Mouse (Mus musculus) adrenal gland, adult 18-20 months (tissue): ENCODE results near the gene Cyp21a1. TPM values are rescaled to one million over a fixed set of nuclear protein-coding genes. Genes with fewer than 3 reads are reported as not detected.
A peak's percentile ranks its signal among the peaks of the same experiment; 100 is the strongest.

Source experiments
- DNase-seq, 2 experiments: peaks; one replicate each; pipeline ENCODE4 v3.0.0; 2021 to 2022; ENCODE audit warnings: low spot score in 2 of 2
- microRNA-seq, 2 experiments: library from miRNA; unstranded; fragments of <30 nt; microRNA quantifications; one replicate each; pipeline ENCODE4 v1.2.0; 2021; ENCODE audit warnings: borderline number of aligned reads in 2 of 2
- total RNA-seq, 2 experiments: library from RNA; stranded (reverse); gene quantifications; 1 replicate in 1 of 2; 2 replicates in 1 of 2; pipeline ENCODE4 v1.2.3; 2021

The Cyp21a1 gene
- total RNA-seq, 2 experiments from 2014 or later: 3,976 to 16,190 TPM

GRCm38 (mm10) chr17:34807176-34807575 is 2.8 kb upstream of the Cyp21a1 start:
- no peak for DNase-seq

GRCm38 (mm10) chr17:34804871-34805562 is 656 bp upstream of the Cyp21a1 start:
- peak in 1 of 2 experiments; percentile 24 for DNase-seq

GRCm38 (mm10) chr17:34803367-34803766 is 994 bp downstream of the Cyp21a1 start:
- peak in 1 of 2 experiments; percentile 34 for DNase-seq

GRCm38 (mm10) chr17:34802756-34803155 is 1.6 kb downstream of the Cyp21a1 start:
- peak in 1 of 2 experiments; percentile 32 for DNase-seq

- DNase-seq: peak; percentile 23 to 31
Observed at GRCm38 (mm10) chr17:34800781-34801305, 3.5 kb downstream of the Cyp21a1 start.

- peak; percentile 17 to 28 for DNase-seq
Observed at GRCm38 (mm10) chr17:34799531-34799925, 4.8 kb downstream of the Cyp21a1 start.

- DNase-seq: peak in 1 of 2 experiments; percentile 24
Observed at GRCm38 (mm10) chr17:34798866-34799530, 5.4 kb downstream of the Cyp21a1 start.

- DNase-seq: peak in 1 of 2 experiments; percentile 28
Observed at GRCm38 (mm10) chr17:34798071-34798470, 6.3 kb downstream of the Cyp21a1 start.

GRCm38 (mm10) chr17:34797211-34797995 is 7.0 kb downstream of the Cyp21a1 start:
- peak in 1 of 2 experiments; percentile 41 for DNase-seq

GRCm38 (mm10) chr17:34796311-34797140 is 7.8 kb downstream of the Cyp21a1 start:
- DNase-seq: peak; percentile 30 to 37

GRCm38 (mm10) chr17:34795633-34796032 is 8.7 kb downstream of the Cyp21a1 start:
- peak; percentile 81 to 82 for DNase-seq

GRCm38 (mm10) chr17:34795016-34795415 is 9.3 kb downstream of the Cyp21a1 start:
- DNase-seq: peak in 1 of 2 experiments; percentile 16

- no peak for DNase-seq
Observed at GRCm38 (mm10) chr17:34777680-34778325, 26.6 kb downstream of the Cyp21a1 start.

GRCm38 (mm10) chr17:34761471-34761870 is 42.9 kb downstream of the Cyp21a1 start:
- DNase-seq: no peak

Small RNA genes lying within 50 kb of the gene (microRNA-seq; reads per million reads assigned to microRNA genes)
- gene Gm27471 (0 reads per million in 2 experiments), gene Mir6970 (0.95 to 1.8 reads per million in 2 experiments), gene Mir6971 (1.2 to 3.3 reads per million in 2 experiments)

Other genes starting within 250 kb of the Cyp21a1 start
- 10 to 100 TPM; 26.2 to 31.5 TPM for gene Notch4, start 240.3 kb downstream of the Cyp21a1 start, total RNA-seq
- 1 to 10 TPM; 4.8 to 7.3 TPM for gene Gpsm3, start 214.8 kb downstream of the Cyp21a1 start, total RNA-seq
- gene Pbx2, start 213.3 kb downstream of the Cyp21a1 start, total RNA-seq: 10 to 100 TPM; 32.4 to 40.9 TPM
- under 1 TPM; 0.73 to 0.86 TPM for gene Ager, start 206.7 kb downstream of the Cyp21a1 start, total RNA-seq
- gene Rnf5, start 200.9 kb downstream of the Cyp21a1 start, total RNA-seq: 10 to 100 TPM; 71.8 to 86.7 TPM
- 100 to 1,000 TPM; 106 to 112 TPM for gene Agpat1, start 200.3 kb downstream of the Cyp21a1 start, total RNA-seq
- 1 to 10 TPM; 1.9 to 3.9 TPM for gene Egfl8, start 188.6 kb downstream of the Cyp21a1 start, total RNA-seq
- gene Ppt2, start 176.1 kb downstream of the Cyp21a1 start, total RNA-seq: 10 to 100 TPM; 56.9 to 71.5 TPM
- gene Prrt1, start 175.0 kb downstream of the Cyp21a1 start, total RNA-seq: 10 to 100 TPM; 10.4 to 17.9 TPM
- 10 to 100 TPM; 12.8 to 17.5 TPM for gene Fkbpl, start 159.8 kb downstream of the Cyp21a1 start, total RNA-seq
- gene Atf6b, start 157.4 kb downstream of the Cyp21a1 start, total RNA-seq: 10 to 100 TPM; 46.5 to 48.6 TPM
- 10 to 100 TPM; 19.8 to 25.2 TPM for gene Tnxb, start 134.0 kb downstream of the Cyp21a1 start, total RNA-seq
- gene C4b, start 60.7 kb downstream of the Cyp21a1 start, total RNA-seq: 100 to 1,000 TPM in 1 of 2 experiments, 10 to 100 TPM in 1; 99.1 to 174 TPM
- 10 to 100 TPM; 54.2 to 62.5 TPM for gene Stk19, start 32.4 kb upstream of the Cyp21a1 start, total RNA-seq
- 10 to 100 TPM; 75.5 to 82.1 TPM for gene Dxo, start 32.5 kb upstream of the Cyp21a1 start, total RNA-seq
- gene Skiv2l, start 45.6 kb upstream of the Cyp21a1 start, total RNA-seq: 10 to 100 TPM; 60.8 to 65.9 TPM
- gene Nelfe, start 45.8 kb upstream of the Cyp21a1 start, total RNA-seq: 10 to 100 TPM; 46.1 to 54.5 TPM
- 10 to 100 TPM; 14.6 to 38.9 TPM for gene Cfb, start 58.0 kb upstream of the Cyp21a1 start, total RNA-seq
- gene Zbtb12, start 74.9 kb upstream of the Cyp21a1 start, total RNA-seq: 10 to 100 TPM in 1 of 2 experiments, 1 to 10 TPM in 1; 9.9 to 12.4 TPM
- under 1 TPM in 1 of 2 experiments, not detected in 1; 0.19 TPM for gene Gm20547, start 77.5 kb upstream of the Cyp21a1 start, total RNA-seq
- gene C2, start 93.7 kb upstream of the Cyp21a1 start, total RNA-seq: 10 to 100 TPM; 88.3 to 89.2 TPM
- 100 to 1,000 TPM; 101 to 144 TPM for gene Ehmt2, start 93.9 kb upstream of the Cyp21a1 start, total RNA-seq
- under 1 TPM; 0.30 to 0.51 TPM for gene Slc44a4, start 109.9 kb upstream of the Cyp21a1 start, total RNA-seq
- 10 to 100 TPM; 22.5 to 24.3 TPM for gene Neu1, start 126.7 kb upstream of the Cyp21a1 start, total RNA-seq
- gene Hspa1b, start 154.7 kb upstream of the Cyp21a1 start, total RNA-seq: 100 to 1,000 TPM; 635 to 643 TPM
- gene Gm20481, start 165.4 kb upstream of the Cyp21a1 start, total RNA-seq: under 1 TPM in 1 of 2 experiments, not detected in 1; 0.60 TPM
- gene Hspa1a, start 167.6 kb upstream of the Cyp21a1 start, total RNA-seq: 100 to 1,000 TPM; 195 to 256 TPM
- under 1 TPM; 0.30 to 0.58 TPM for gene Hspa1l, start 168.1 kb upstream of the Cyp21a1 start, total RNA-seq
- 10 to 100 TPM; 31.9 to 34.5 TPM for gene Lsm2, start 177.3 kb upstream of the Cyp21a1 start, total RNA-seq
- gene Vars, start 196.4 kb upstream of the Cyp21a1 start, total RNA-seq: 10 to 100 TPM; 49.8 to 64.8 TPM
- under 1 TPM; 0.50 to 0.61 TPM for gene Vwa7, start 212.0 kb upstream of the Cyp21a1 start, total RNA-seq
- under 1 TPM in 1 of 2 experiments, not detected in 1; 0.51 TPM for gene Sapcd1, start 223.5 kb upstream of the Cyp21a1 start, total RNA-seq
- gene Msh5, start 242.2 kb upstream of the Cyp21a1 start, total RNA-seq: 1 to 10 TPM; 1.1 to 1.3 TPM
- 10 to 100 TPM; 71.9 to 92.9 TPM for gene Clic1, start 245.4 kb upstream of the Cyp21a1 start, total RNA-seq